Mouse (Mus musculus): Measurements from ENCODE around the gene Cyp2u1. TPM values are rescaled to one million over a fixed set of nuclear protein-coding genes. Genes with fewer than 3 reads are reported as not detected.

Gene Cyp2u1
- polyA plus RNA-seq (2012; rRNA removed; ENCODE audit: low replicate concordance): 2.7 and 11.7 TPM in 2 replicates

GRCm38 (mm10) chr3:131302452-131303319, at the start of gene Cyp2u1:
TSS of gene Cyp2u1 (minus strand) at chr3:131303227.

GRCm38 (mm10) chr3:131271559-131272373, 31.3 kb downstream of the Cyp2u1 start, which contains the start of gene Hadh:
TSS of gene Hadh (minus strand) at chr3:131272101.

Other genes starting within 250 kb of the Cyp2u1 start
- 0.57 and 0.97 TPM in 2 replicates for gene Lef1, start 192.8 kb downstream of the Cyp2u1 start, polyA plus RNA-seq (2012; rRNA removed; ENCODE audit: low replicate concordance)
- gene Hadh, start 31.1 kb downstream of the Cyp2u1 start, polyA plus RNA-seq (2012; rRNA removed; ENCODE audit: low replicate concordance): 320 and 401 TPM in 2 replicates
- gene Sgms2, start 188.2 kb upstream of the Cyp2u1 start, polyA plus RNA-seq (2012; rRNA removed; ENCODE audit: low replicate concordance): 2.6 and 3.6 TPM in 2 replicates